Mouse (Mus musculus) forebrain, embryonic 12.5 days (tissue): ENCODE data around the gene Grap. TPM values are rescaled to one million over a fixed set of nuclear protein-coding genes. Genes with fewer than 3 reads are reported as not detected.

ENCODE experiments used
- ATAC-seq: fragments of 200-750 bp; cut with Nextera tagmentation; 2 replicates; pipeline ENCODE4 v1.8.0; 2017; ENCODE audit warnings: moderate TSS enrichment; ENCODE audit not compliant: low FRiP score
- H3K27ac ChIP-seq: fragments of 300-500 bp; sonication (generic); 2 replicates; pipeline ENCODE4 v1.5.1; 2016; ENCODE audit warnings: mild to moderate bottlenecking
- H3K27me3 ChIP-seq: fragments of 300-500 bp; sonication (generic); 2 replicates; pipeline ENCODE4 v1.6.1; 2016; ENCODE audit warnings: mild to moderate bottlenecking
- H3K36me3 ChIP-seq: fragments of 300-500 bp; sonication (generic); replicated peaks from 2 replicates; pipeline ENCODE4 v1.6.1; 2016; ENCODE audit warnings: mild to moderate bottlenecking
- H3K4me1 ChIP-seq: fragments of 300-500 bp; sonication (generic); 2 replicates; pipeline ENCODE4 v1.6.1; 2016
- H3K4me2 ChIP-seq: fragments of 300-500 bp; sonication (generic); 2 replicates; pipeline ENCODE4 v1.6.1; 2016; ENCODE audit warnings: mild to moderate bottlenecking, moderate library complexity
- H3K4me3 ChIP-seq: fragments of 300-500 bp; sonication (generic); replicated peaks from 2 replicates; pipeline ENCODE4 v1.5.1; 2016; ENCODE audit warnings: mild to moderate bottlenecking
- H3K9ac ChIP-seq: fragments of 300-500 bp; sonication (generic); 2 replicates; pipeline ENCODE4 v1.6.1; 2016; ENCODE audit warnings: mild to moderate bottlenecking
- H3K9me3 ChIP-seq: fragments of 300-500 bp; sonication (generic); 2 replicates; pipeline ENCODE4 v1.6.1; 2016
- WGBS: fragments of 180-500 bp; shearing (Covaris S2); methylation state at CpG from one replicate; pipeline ENCODE4 v1.1.7; 2016; 5-methylcytosine and 5-hydroxymethylcytosine counted together
- polyA plus RNA-seq: library from polyadenylated mRNA; unstranded; fragments of >200 nt; fragmentation: Nextera tagmentation; extraction: Ambion mirVana; gene quantifications from 2 replicates; pipeline ENCODE4 v1.2.1, GENCODE M21; 2016

The Grap gene
- polyA plus RNA-seq, 1 experiment from 2014 or later: 6.0 TPM

DNA sequence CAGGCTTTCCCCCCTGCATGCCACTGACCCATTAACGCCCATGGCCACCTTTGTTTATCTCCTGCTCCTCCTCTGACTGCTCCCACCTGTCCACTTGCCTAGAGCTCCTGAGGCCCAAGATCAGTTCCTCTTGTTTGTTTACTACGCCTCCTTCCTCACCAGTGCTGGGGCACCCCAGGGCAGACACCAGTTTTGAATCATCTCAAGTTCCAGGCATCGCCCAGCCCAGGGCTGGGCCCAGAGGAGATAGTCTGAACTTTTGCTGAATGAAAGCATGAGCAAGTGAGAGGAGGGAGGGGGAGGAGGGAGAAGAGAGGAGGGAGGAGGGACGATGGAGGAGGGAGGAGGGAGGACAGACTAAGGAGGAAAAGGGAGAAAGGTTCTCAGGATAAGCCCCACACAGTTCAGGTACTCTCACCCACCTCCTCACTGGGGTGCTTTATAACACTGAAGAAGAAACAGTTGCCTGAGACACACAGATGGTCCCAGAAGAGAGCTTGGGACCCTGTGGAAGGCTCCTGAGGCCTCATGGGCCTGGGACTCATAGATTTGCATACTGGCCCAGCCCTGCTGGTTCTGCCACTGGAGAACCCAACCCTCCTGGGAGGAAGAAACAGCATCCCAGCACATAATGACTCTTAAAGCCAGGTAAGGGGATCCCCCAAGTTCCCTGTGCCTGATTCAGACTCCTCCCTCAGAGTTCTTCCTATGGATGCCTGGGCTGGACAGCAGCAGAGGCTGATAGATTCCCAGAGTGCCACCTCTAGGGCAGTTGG is 26.2 kb downstream of the Grap start:
- ATAC-seq: no peak
- H3K9ac ChIP-seq: no peak overlapping the region
- WGBS: 68% methylated on average over 4 of the region's 4 CpGs
- H3K4me2 ChIP-seq: no peak overlapping the region
- peaks cover 22% of the 10 kb centered on the region for H3K4me1 ChIP-seq
- H3K27me3 ChIP-seq: peaks cover 30% of the 10 kb centered on the region
- no peaks in the 10 kb centered on the region for H3K36me3 ChIP-seq
- H3K4me3 ChIP-seq: no peak overlapping the region
- no peaks in the 10 kb centered on the region for H3K9me3 ChIP-seq
- no peak overlapping the region for H3K27ac ChIP-seq

DNA sequence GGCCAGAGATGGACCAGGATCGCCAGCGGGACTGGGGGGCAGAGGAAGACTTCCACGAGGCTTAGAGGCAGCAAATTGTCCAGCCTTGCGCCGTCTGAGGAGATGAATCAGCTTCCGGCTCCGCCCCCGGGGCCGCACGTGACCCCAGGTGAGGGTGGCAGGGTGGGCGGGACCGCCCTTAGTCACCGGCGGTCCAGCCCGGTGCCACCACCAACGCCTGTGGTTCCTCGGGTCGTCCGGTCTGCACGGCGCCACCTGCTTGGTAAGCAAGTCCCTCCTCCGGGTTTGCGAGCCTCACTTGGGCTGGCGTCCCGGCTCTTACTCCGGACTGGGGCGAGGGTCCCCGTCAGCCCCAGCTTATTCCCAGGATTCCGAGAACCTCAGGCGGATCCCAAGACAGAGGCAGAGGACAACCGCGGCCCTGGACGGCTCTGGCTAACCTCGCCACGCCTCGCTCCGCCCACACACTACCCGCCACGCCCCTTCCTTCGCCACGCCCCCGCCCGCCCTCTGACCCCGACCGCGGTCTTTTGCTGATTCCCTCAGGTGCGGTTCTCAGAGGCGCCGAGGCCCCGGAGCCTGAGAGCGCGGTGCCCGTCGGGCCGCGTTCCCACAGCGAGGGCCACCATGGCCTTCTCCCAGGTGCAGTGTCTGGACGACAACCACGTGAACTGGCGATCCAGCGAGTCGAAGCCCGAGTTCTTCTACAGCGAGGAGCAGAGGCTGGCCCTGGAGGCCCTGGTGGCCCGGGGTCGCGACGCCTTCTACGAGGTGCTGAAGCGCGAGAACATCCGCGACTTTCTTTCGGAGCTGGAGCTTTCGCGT is 31.1 kb downstream of the Grap start, which contains the start of gene Fam83g:
Fam83g (plus strand) TSS at position 185 of the 825 bp plus-strand sequence.
- H3K4me2 ChIP-seq: peak within 1 kb of the TSS; percentile 61
- H3K27me3 ChIP-seq: peaks cover 44% of the 10 kb centered on the region
- H3K4me3 ChIP-seq: peak within 1 kb of the TSS; percentile 43
- H3K9ac ChIP-seq: peak within 1 kb of the TSS; percentile 29
- H3K4me1 ChIP-seq: peaks cover 12% of the 10 kb centered on the region
- ATAC-seq: peak; percentile 53; the same call in 1 of the 2 replicates
- no peak within 1 kb of the TSS for H3K27ac ChIP-seq
- no peaks in the 10 kb centered on the region for H3K36me3 ChIP-seq
- no peaks in the 10 kb centered on the region for H3K9me3 ChIP-seq
- 1% methylated on average over 76 of the region's 76 CpGs for WGBS

DNA sequence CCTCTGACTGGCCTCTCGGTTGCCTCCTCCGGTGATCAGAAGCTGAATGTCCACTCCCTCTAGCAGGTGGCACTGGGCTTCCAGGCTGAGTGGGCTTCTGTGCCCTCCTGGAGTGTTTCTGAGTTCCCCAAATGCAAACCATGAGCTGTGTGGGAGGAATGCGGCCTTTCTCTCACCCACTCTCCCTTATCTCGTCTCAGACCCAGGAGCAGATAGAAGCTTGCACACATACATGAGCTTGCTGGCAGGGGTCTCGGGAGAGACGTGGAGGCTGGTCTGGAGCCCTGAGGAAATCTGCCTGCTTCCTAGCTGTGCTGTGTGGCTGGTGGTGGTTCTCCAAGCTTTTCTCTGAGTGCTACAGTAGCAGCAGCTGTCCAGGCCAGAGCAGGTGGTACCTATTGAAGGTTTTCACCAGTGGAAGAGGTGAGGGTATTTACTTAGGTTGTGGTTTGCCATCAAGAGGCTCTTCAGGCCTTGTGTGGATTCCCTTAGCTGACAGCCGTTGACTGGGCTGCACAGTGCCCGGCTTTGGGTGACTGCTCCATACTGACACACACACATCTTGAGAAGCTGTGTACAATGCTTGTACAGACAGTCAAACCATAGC is 32.2 kb downstream of the Grap start:
- H3K27ac ChIP-seq: no peak overlapping the region
- H3K9ac ChIP-seq: no peak overlapping the region
- peaks cover 12% of the 10 kb centered on the region for H3K4me1 ChIP-seq
- no peak overlapping the region for H3K4me3 ChIP-seq
- ATAC-seq: no peak
- 71% methylated on average over 8 of the region's 8 CpGs for WGBS
- no peaks in the 10 kb centered on the region for H3K36me3 ChIP-seq
- peaks cover 44% of the 10 kb centered on the region for H3K27me3 ChIP-seq
- H3K9me3 ChIP-seq: no peaks in the 10 kb centered on the region
- H3K4me2 ChIP-seq: 0 out of 2 replicates have a peak overlapping the region, but pooled peaks have one; percentile 61

DNA sequence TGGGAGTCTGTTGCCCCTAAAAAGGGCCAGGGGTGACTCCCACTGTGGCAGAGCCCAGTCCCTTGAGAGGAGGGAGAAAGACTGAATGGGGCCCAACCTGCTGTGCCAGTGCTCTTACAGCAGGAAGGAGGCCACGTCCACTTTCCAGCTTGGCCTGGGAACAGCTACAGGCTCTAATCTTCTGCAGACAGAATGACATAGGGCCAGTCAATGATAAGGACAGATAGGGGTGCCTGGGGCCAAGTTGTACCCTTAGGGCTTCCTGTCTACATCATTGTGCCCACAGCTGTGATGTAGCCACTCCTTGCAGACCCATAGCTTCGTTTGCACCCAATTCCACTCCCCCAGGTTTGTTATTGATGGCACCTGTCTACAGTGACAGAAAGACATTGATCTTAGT is 33.1 kb downstream of the Grap start:
- H3K4me1 ChIP-seq: peaks cover 12% of the 10 kb centered on the region
- WGBS: 89% methylated on average over 2 of the region's 2 CpGs
- ATAC-seq: no peak

DNA sequence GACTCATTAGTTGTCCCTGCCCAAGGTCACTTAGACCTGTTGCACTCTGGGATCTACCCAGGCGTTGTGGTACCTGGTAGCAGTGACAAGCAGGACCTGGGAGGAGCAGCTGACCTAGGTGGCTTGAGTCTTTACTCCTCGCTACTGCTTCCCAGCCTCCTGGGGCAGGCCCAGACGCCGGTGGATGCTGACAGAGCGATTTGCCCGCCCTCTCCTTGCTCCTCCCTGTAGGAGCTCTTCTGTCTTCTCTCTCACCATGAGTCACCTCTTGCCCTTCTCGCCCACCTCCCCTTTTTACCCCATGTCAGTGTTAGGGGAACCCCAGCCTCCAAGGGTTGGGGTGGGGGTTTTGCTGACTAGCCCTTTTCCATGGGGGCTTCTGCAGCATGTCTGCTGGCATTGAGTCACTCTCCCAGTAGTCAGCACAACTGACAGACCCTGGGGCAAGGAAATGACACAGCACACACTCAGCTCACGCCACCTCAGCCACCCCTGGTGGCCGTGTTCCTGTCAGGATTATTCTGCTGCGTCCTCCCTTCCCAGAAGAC is 33.9 kb downstream of the Grap start:
- 45% methylated on average over 10 of the region's 10 CpGs for WGBS

More for the DNA sequence above, 33.1 kb downstream of the Grap start:
- Histone ChIP-seq H3K4me2 (no peak overlapping the region), H3K27me3 (peaks cover 41% of the 10 kb centered on the region), H3K9me3 (no peaks in the 10 kb centered on the region), H3K27ac (no peak overlapping the region), H3K36me3 (no peaks in the 10 kb centered on the region), H3K9ac (no peak overlapping the region), H3K4me3 (no peak overlapping the region)

DNA sequence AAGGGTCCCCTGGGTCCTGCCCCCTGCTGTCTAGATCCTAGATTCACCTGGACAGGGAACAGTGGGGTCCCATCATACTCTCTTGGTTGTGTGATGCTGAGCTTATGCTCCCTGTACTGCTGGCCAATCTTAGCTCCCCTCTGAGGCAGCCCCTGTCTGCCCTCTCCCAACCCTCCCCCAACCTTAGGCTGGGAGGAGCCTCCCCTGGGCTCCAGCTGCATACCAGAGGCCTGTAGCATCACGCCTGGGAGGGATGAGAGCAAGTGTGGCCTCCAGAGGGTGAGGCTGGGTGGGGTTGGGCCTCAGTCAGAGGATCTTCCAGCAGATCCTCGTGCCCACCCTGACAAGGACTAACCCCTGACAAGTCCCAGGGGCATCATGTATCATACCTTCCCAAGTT is 34.5 kb downstream of the Grap start:
- H3K4me2 ChIP-seq: no peak overlapping the region
- H3K27ac ChIP-seq: no peak overlapping the region
- no peak overlapping the region for H3K4me3 ChIP-seq
- no peak overlapping the region for H3K9ac ChIP-seq
- H3K36me3 ChIP-seq: no peaks in the 10 kb centered on the region
- no peak for ATAC-seq
- no peaks in the 10 kb centered on the region for H3K9me3 ChIP-seq
- 58% methylated on average over 2 of the region's 2 CpGs for WGBS
- peaks cover 12% of the 10 kb centered on the region for H3K4me1 ChIP-seq
- H3K27me3 ChIP-seq: peaks cover 40% of the 10 kb centered on the region

More for the DNA sequence above, 33.9 kb downstream of the Grap start:
- Histone ChIP-seq H3K27me3 (peaks cover 41% of the 10 kb centered on the region), H3K9me3 (no peaks in the 10 kb centered on the region), H3K4me2 (no peak overlapping the region), H3K4me1 (peaks cover 12% of the 10 kb centered on the region), H3K4me3 (no peak overlapping the region), H3K9ac (no peak overlapping the region), H3K36me3 (no peaks in the 10 kb centered on the region), H3K27ac (no peak overlapping the region)
- no peak for ATAC-seq

DNA sequence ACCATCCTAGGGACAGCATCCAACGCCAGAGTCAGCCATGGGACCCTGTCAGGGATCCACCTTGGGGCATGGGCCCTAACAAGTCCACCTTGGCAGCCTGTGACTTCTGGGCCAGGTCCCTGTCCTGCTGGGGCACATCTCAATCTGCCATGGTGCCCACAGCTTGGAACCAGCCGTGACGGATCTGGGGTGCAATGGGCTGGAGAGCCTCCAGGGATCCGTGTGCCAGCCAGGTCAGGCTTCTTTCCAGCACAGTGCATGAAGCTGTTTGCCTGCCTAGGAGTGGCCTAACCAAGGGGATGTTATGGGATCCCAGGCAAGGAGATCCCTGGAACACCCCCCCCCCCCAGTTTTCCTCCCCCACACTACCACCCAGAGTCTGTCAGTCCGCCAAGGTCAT is 39.9 kb downstream of the Grap start:
- Histone ChIP-seq H3K27ac (no peak overlapping the region), H3K9me3 (no peaks in the 10 kb centered on the region), H3K36me3 (no peaks in the 10 kb centered on the region), H3K4me1 (no peaks in the 10 kb centered on the region), H3K27me3 (no peaks in the 10 kb centered on the region), H3K9ac (no peak overlapping the region), H3K4me3 (no peak overlapping the region), H3K4me2 (no peak overlapping the region)
- no peak for ATAC-seq
- WGBS: 88% methylated on average over 5 of the region's 5 CpGs

DNA sequence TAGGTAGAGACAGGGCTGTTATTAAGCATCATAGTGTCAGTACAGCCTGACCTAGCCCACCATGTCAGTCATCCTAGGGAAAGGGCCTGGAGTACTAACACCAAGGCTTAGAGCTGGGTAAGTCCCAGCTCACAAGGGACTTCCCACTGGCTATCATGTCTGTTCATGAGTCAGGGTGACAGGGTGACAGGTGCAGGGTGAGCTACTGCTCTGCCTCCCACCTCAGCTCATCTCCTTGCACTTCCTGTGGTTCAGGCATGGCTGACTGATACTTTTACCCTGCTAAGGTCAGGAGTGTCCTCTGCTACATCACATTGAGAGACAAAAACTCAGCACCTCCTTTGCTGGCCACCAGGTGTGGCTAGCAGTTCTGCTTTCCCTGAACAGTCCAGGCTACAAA is 45.8 kb downstream of the Grap start:
- H3K9me3 ChIP-seq: no peaks in the 10 kb centered on the region
- no peak overlapping the region for H3K27ac ChIP-seq
- no peaks in the 10 kb centered on the region for H3K27me3 ChIP-seq
- ATAC-seq: no peak
- no peak overlapping the region for H3K9ac ChIP-seq
- no peak overlapping the region for H3K4me2 ChIP-seq
- H3K4me3 ChIP-seq: no peak overlapping the region
- no peaks in the 10 kb centered on the region for H3K36me3 ChIP-seq
- H3K4me1 ChIP-seq: peaks cover 16% of the 10 kb centered on the region

DNA sequence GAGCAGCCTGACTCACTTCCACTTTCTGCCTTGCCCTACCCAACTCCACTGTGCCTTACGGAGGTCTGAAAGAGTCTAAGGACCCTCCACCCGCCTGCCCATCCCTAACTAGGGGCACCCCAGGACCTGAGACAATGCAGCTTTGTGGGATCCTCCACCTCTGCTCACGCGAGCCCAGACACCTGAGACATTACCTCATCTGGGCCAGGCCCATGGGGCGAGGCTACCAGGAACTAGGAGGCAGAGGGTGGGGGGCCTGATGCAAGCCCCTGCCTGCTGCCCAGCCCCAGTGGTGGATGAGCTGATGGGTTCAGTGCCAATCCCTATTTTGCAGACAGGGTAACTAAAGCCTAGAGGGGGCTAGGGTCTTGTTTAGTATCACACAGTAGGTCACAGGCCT is 46.4 kb downstream of the Grap start:
- no peak for ATAC-seq
- Histone ChIP-seq H3K4me2 (no peak overlapping the region), H3K9ac (no peak overlapping the region; the same call in 1 of the 2 replicates), H3K36me3 (no peaks in the 10 kb centered on the region), H3K9me3 (no peaks in the 10 kb centered on the region), H3K27ac (no peak overlapping the region), H3K4me1 (peaks cover 16% of the 10 kb centered on the region), H3K4me3 (no peak overlapping the region), H3K27me3 (no peaks in the 10 kb centered on the region)
- 83% methylated on average over 5 of the region's 5 CpGs for WGBS

DNA sequence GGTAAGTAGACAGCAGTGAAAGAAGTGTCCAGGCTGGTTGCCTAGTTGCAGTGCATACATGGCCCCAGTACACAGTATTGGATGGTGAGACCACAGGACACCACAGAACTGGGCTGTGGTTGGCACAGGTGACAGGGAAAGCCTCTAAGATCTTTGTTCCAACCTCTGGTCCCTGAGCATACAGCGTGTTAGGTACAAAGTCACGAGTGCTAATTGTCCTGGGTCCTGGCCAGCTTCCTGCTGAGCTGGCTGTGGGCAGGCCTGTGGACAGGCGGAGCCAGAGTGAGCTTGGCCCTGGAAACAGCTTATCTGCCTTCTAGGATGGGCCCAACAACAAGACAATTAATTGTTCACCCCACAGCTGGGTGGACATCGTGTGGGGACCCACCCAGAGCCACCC is 46.9 kb downstream of the Grap start:
- Histone ChIP-seq H3K36me3 (no peaks in the 10 kb centered on the region), H3K27me3 (no peaks in the 10 kb centered on the region), H3K27ac (no peak overlapping the region), H3K9ac (no peak overlapping the region), H3K4me2 (no peak overlapping the region), H3K9me3 (no peaks in the 10 kb centered on the region), H3K4me1 (peaks cover 16% of the 10 kb centered on the region), H3K4me3 (no peak overlapping the region)
- ATAC-seq: no peak
- 59% methylated on average over 4 of the region's 4 CpGs for WGBS

DNA sequence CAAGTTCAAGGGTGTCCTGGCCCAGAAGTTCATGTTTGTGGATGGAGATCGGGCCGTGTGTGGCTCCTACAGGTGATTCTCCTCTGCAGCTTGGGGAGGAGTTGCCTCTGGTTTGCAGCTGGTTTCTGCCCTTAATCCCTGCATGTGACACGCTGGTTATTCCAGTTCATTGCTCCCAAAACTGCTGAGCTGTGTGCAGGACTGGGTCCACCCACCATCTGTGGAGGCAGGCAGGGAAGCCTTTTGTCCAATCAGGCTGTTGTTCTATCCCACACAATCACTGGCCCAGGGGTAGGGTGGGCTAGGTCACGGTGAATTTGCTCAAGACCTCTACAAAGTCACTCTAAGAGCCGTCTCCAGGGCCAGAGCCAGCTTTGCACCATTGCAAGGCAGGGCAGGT is 48.6 kb downstream of the Grap start:
- 51% methylated on average over 5 of the region's 5 CpGs for WGBS
- ATAC-seq: no peak
- H3K36me3 ChIP-seq: no peaks in the 10 kb centered on the region
- H3K4me3 ChIP-seq: no peak overlapping the region
- H3K27ac ChIP-seq: no peak overlapping the region
- no peak overlapping the region for H3K9ac ChIP-seq
- H3K9me3 ChIP-seq: no peaks in the 10 kb centered on the region
- H3K4me1 ChIP-seq: peaks cover 16% of the 10 kb centered on the region
- no peak overlapping the region for H3K4me2 ChIP-seq
- no peaks in the 10 kb centered on the region for H3K27me3 ChIP-seq

DNA sequence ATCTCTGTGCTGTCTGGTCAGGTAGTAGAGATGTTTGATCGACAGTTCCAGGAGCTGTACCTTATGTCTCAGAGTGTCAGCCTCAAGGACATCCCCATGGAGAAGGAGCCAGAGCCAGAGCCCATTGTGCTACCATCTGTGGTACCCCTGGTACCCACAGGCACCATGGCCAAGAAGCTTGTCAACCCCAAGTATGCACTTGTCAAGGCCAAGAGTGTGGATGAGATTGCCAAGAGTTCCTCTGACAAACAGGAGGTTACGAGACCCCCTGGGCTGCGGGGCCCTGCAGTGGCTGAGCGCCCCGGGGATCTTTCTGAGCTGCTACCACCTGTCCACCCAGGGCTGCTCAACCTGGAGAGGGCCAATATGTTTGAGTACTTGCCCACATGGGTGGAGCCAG is 49.4 kb downstream of the Grap start:
- no peak overlapping the region for H3K4me2 ChIP-seq
- H3K36me3 ChIP-seq: no peaks in the 10 kb centered on the region
- H3K27me3 ChIP-seq: no peaks in the 10 kb centered on the region
- ATAC-seq: no peak
- H3K4me3 ChIP-seq: no peak overlapping the region
- H3K27ac ChIP-seq: no peak overlapping the region
- no peak overlapping the region for H3K9ac ChIP-seq
- 96% methylated on average over 5 of the region's 5 CpGs for WGBS
- H3K4me1 ChIP-seq: peaks cover 16% of the 10 kb centered on the region
- no peaks in the 10 kb centered on the region for H3K9me3 ChIP-seq
